Mouse (Mus musculus) ES-E14 (cell line): ENCODE results near the gene Esam.

Source experiments
- HCFC1 ChIP-seq: IDR thresholded peaks from 2 replicates; pipeline ENCODE4 v1.6.1; 2012; ENCODE audit warnings: low read length, inconsistent platforms, borderline replicate concordance; ENCODE audit not compliant: insufficient read depth
- ZC3H11A ChIP-seq: IDR thresholded peaks from 2 replicates; pipeline ENCODE4 v1.6.1; 2012; ENCODE audit warnings: low read depth, mild to moderate bottlenecking, inconsistent platforms, low read length, borderline replicate concordance

DNA sequence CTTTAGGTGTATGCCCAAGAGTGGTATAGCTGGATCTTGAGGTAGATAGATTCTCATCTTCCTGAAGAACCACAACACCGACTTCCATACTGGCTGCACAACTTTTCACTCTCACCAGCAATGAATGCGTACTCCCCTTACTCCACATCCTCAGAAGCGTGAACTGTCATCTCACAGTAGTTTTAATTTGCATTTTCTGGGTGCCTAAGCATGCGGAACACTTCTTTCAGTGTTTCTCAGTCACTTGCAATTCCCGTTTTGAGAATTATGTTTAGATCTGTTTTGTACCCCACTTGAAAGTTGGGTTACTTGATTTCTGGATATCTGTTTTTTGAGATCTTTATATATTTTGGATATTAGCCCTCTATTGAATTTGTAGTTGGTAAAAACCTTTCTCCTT, 55.7 kb downstream of the Esam start:
- TF ChIP-seq ZC3H11A (no peak), HCFC1 (no peak)
